Mouse (Mus musculus) layer of hippocampus, adult 6 months (tissue): ENCODE measurements around the gene Gm11361. TPM values are rescaled to one million over a fixed set of nuclear protein-coding genes. Genes with fewer than 3 reads are reported as not detected.

Experiments used
- long read RNA-seq, 2 experiments: library from polyadenylated mRNA; unstranded; transcript quantifications; one replicate each; pipeline ENCODE4 v2.0.0; 2019 to 2020
- polyA plus RNA-seq: library from polyadenylated mRNA; unstranded; fragments of <200 nt; fragmentation: Nextera tagmentation; gene quantifications from 2 replicates; pipeline ENCODE4 v1.2.3, GENCODE M21; 2021

Gene Gm11361
- polyA plus RNA-seq = 0.30 and 1.2 TPM in 2 replicates
- long read RNA-seq, experiment 1, partial matches to known transcripts = 0 of 2 reads
- long read RNA-seq, experiment 1, other reads (novel, unspliced or antisense) = 0 of 2 reads
- long read RNA-seq, experiment 2 = 0 reads

DNA sequence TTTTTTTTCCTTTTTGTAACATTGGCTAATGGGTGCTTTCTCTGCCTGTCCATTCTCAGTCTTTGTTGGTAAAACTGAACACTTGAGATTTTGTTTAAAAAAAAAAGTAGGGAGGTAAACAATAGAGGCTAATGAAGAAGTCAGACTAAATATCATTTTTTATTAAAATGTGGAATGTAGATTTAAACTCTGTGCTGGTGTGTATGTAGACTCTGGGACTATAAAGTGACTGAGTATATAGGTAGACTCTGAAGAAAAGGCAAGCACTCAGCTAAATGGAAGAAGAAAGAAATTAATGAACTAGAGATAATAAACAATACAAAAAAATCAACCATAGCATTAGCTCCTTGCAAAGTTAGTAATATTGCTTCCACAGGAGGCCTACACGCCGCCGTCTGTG is at the start of gene Gm11361:
Gene Gm11361 (plus strand): TSS at position 301 of the 400 bp plus-strand sequence.

Other genes with a start within 250 kb of the Gm11361 start
- not detected in 2 replicates for gene Prl4a1, start 241.3 kb upstream of the Gm11361 start, polyA plus RNA-seq
- gene Prl5a1, start 115.0 kb upstream of the Gm11361 start, polyA plus RNA-seq = not detected in 2 replicates